Mouse (Mus musculus) neural tube, embryonic 13.5 days (tissue): ENCODE data around the gene BC034090. TPM values are rescaled to one million over a fixed set of nuclear protein-coding genes. Genes with fewer than 3 reads are reported as not detected.
A peak's percentile ranks its signal among the peaks of the same experiment; 100 is the strongest.
"Not testable (repeated sequence)": the region's sequence is repeated elsewhere in the genome, so short reads cannot be mapped to it uniquely, and the experiment has no call there.

ENCODE experiments used
- ATAC-seq: fragments of 200-750 bp; cut with Nextera tagmentation; 2 replicates; pipeline ENCODE4 v1.8.0; 2017; ENCODE audit warnings: low read depth, mild to moderate bottlenecking, moderate TSS enrichment, moderate library complexity
- H3K27ac ChIP-seq: fragments of 300-500 bp; sonication (generic); replicated peaks from 2 replicates; pipeline ENCODE4 v1.5.1; 2015; ENCODE audit warnings: moderate library complexity, mild to moderate bottlenecking, inconsistent platforms
- H3K27me3 ChIP-seq: fragments of 300-500 bp; sonication (generic); 2 replicates; pipeline ENCODE4 v1.6.1; 2015; ENCODE audit warnings: mild to moderate bottlenecking, inconsistent platforms
- H3K36me3 ChIP-seq: fragments of 300-500 bp; sonication (generic); 2 replicates; pipeline ENCODE4 v1.6.1; 2015; ENCODE audit warnings: mild to moderate bottlenecking, inconsistent platforms
- H3K4me1 ChIP-seq: fragments of 300-500 bp; sonication (generic); replicated peaks from 2 replicates; pipeline ENCODE4 v1.6.1; 2015; ENCODE audit warnings: inconsistent platforms
- H3K4me2 ChIP-seq: fragments of 300-500 bp; sonication (generic); 2 replicates; pipeline ENCODE4 v1.6.1; 2015; ENCODE audit warnings: inconsistent platforms, mild to moderate bottlenecking, moderate library complexity
- H3K4me3 ChIP-seq: fragments of 300-500 bp; sonication (generic); 2 replicates; pipeline ENCODE4 v1.5.1; 2015; ENCODE audit warnings: mild to moderate bottlenecking, inconsistent platforms
- H3K9ac ChIP-seq: fragments of 300-500 bp; sonication (generic); 2 replicates; pipeline ENCODE4 v1.6.1; 2015; ENCODE audit warnings: moderate library complexity, mild to moderate bottlenecking, inconsistent platforms
- H3K9me3 ChIP-seq: fragments of 300-500 bp; sonication (generic); 2 replicates; pipeline ENCODE4 v1.6.1; 2016; ENCODE audit warnings: inconsistent platforms
- WGBS: fragments of 180-500 bp; shearing (Covaris S2); methylation state at CpG from one replicate; pipeline ENCODE4 v1.1.7; 2015; 5-methylcytosine and 5-hydroxymethylcytosine counted together
- polyA plus RNA-seq: library from polyadenylated mRNA; unstranded; fragments of >200 nt; fragmentation: Nextera tagmentation; extraction: Ambion mirVana; gene quantifications from 2 replicates; pipeline ENCODE4 v1.2.1, GENCODE M21; 2015

The BC034090 gene
- polyA plus RNA-seq, 1 experiment from 2014 or later: 3.5 TPM

- no peak for ATAC-seq
Observed at GRCm38 (mm10) chr1:155201373-155201879, 42.8 kb downstream of the BC034090 start.

GRCm38 (mm10) chr1:155200967-155201366 lies 43.3 kb downstream of the BC034090 start:
- Histone ChIP-seq H3K27me3 (no peaks in the 10 kb centered on the region), H3K4me1 (peaks cover 59% of the 10 kb centered on the region), H3K4me2 (no peak overlapping the region), H3K36me3 (peaks cover 67% of the 10 kb centered on the region), H3K27ac (0 out of 2 replicates have a peak overlapping the region, but pooled peaks have one; percentile 2), H3K9ac (no peak overlapping the region), H3K9me3 (no peaks in the 10 kb centered on the region), H3K4me3 (no peak overlapping the region)
- 60% methylated on average over 2 of the region's 2 CpGs for WGBS
- no peak for ATAC-seq

More at GRCm38 (mm10) chr1:155201373-155201879, 42.8 kb downstream of the BC034090 start:
- WGBS: 60% methylated on average over 4 of the region's 4 CpGs
- H3K4me2 ChIP-seq: no peak overlapping the region
- H3K27me3 ChIP-seq: no peaks in the 10 kb centered on the region
- no peak overlapping the region for H3K9ac ChIP-seq
- H3K36me3 ChIP-seq: peaks cover 65% of the 10 kb centered on the region
- 0 out of 2 replicates have a peak overlapping the region, but pooled peaks have one; percentile 19 for H3K27ac ChIP-seq
- H3K4me1 ChIP-seq: peaks cover 63% of the 10 kb centered on the region
- no peak overlapping the region for H3K4me3 ChIP-seq
- no peaks in the 10 kb centered on the region for H3K9me3 ChIP-seq

DNA sequence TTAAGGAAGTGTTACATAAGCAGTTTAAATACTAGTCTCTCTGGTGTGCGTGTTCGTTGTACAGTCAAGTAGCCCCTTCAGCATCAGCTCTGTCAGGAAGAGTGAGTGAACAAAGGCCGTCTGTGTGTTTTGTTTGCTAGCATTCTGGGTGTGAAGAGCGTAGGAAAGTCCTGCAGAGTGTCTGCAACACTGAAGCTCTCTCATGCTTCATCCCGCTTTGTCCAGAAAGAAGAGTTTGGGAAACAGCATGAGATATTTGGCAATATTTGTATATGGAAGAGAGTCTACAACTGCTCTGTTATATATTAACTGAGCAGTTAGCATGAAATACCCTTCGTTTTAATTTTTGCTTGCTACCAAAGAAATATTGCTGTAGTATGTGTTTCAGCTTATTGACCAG lies 44.7 kb downstream of the BC034090 start:
- no peaks in the 10 kb centered on the region for H3K27me3 ChIP-seq
- H3K9ac ChIP-seq: no peak overlapping the region
- H3K27ac ChIP-seq: no peak overlapping the region
- H3K4me3 ChIP-seq: no peak overlapping the region
- no peak overlapping the region for H3K4me2 ChIP-seq
- WGBS: 72% methylated on average over 6 of the region's 6 CpGs
- no peak for ATAC-seq
- no peaks in the 10 kb centered on the region for H3K9me3 ChIP-seq
- peaks cover 72% of the 10 kb centered on the region for H3K36me3 ChIP-seq
- H3K4me1 ChIP-seq: peaks cover 48% of the 10 kb centered on the region

DNA sequence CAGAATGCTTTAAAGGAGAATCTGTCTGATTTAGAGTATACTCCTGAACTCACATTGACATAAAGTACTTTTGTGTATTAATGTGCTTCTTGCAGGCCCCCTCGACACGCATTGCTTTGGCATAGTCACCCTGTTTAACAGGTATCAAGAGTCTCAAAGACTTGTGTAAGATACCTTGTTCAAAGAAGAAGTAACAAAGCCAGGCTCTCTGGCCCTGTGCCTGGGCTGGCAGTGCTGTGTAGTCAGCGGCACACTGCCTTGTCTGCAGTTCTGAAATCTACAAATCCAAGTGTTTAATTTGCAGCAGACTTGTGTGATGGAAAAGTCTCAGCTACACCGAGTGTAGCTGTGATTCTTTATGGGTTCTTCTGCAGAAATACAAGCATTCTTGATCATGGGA lies 47.6 kb downstream of the BC034090 start:
- WGBS: 89% methylated on average over 4 of the region's 4 CpGs
- H3K36me3 ChIP-seq: peaks cover 84% of the 10 kb centered on the region

GRCm38 (mm10) chr1:155192805-155193368 lies 51.4 kb downstream of the BC034090 start:
- H3K9ac ChIP-seq: no peak overlapping the region
- peak; percentile 25; the same call in 1 of the 2 replicates for ATAC-seq
- no peaks in the 10 kb centered on the region for H3K9me3 ChIP-seq
- H3K27ac ChIP-seq: peak overlapping the region; percentile 18; the same call in 1 of the 2 replicates
- H3K4me1 ChIP-seq: 0 out of 2 replicates have a peak, but pooled peaks cover 13% of the 10 kb centered on the region
- no peak overlapping the region for H3K4me3 ChIP-seq
- H3K36me3 ChIP-seq: peaks cover 85% of the 10 kb centered on the region
- 59% methylated on average over 15 of the region's 15 CpGs for WGBS
- no peak overlapping the region for H3K4me2 ChIP-seq
- no peaks in the 10 kb centered on the region for H3K27me3 ChIP-seq

More for the DNA sequence above, 47.6 kb downstream of the BC034090 start:
- H3K27ac ChIP-seq: no peak overlapping the region
- no peak overlapping the region for H3K4me3 ChIP-seq
- H3K4me2 ChIP-seq: no peak overlapping the region
- peaks cover 32% of the 10 kb centered on the region for H3K4me1 ChIP-seq
- no peak for ATAC-seq
- H3K9me3 ChIP-seq: no peaks in the 10 kb centered on the region
- H3K27me3 ChIP-seq: no peaks in the 10 kb centered on the region
- H3K9ac ChIP-seq: no peak overlapping the region; the same call in 1 of the 2 replicates

- 54% methylated on average over 2 of the region's 2 CpGs for WGBS
- Histone ChIP-seq H3K4me2 (no peak overlapping the region), H3K9ac (no peak overlapping the region), H3K4me3 (no peak overlapping the region), H3K27ac (peak overlapping the region; percentile 23; the same call in 1 of the 2 replicates), H3K9me3 (no peaks in the 10 kb centered on the region), H3K36me3 (peaks cover 81% of the 10 kb centered on the region), H3K4me1 (0 out of 2 replicates have a peak, but pooled peaks cover 13% of the 10 kb centered on the region), H3K27me3 (no peaks in the 10 kb centered on the region)
- ATAC-seq: no peak
Observed at GRCm38 (mm10) chr1:155191671-155192070, 52.6 kb downstream of the BC034090 start.

- no peak overlapping the region for H3K4me3 ChIP-seq
- no peaks in the 10 kb centered on the region for H3K27me3 ChIP-seq
- H3K36me3 ChIP-seq: peaks cover 81% of the 10 kb centered on the region
- WGBS: 86% methylated on average over 8 of the region's 8 CpGs
- no peak overlapping the region for H3K9ac ChIP-seq
- H3K27ac ChIP-seq: peak overlapping the region; percentile 23; the same call in 1 of the 2 replicates
- ATAC-seq: no peak
- H3K4me1 ChIP-seq: 0 out of 2 replicates have a peak, but pooled peaks cover 13% of the 10 kb centered on the region
- no peaks in the 10 kb centered on the region for H3K9me3 ChIP-seq
- no peak overlapping the region for H3K4me2 ChIP-seq
Observed at GRCm38 (mm10) chr1:155191219-155191618, 53.0 kb downstream of the BC034090 start.

DNA sequence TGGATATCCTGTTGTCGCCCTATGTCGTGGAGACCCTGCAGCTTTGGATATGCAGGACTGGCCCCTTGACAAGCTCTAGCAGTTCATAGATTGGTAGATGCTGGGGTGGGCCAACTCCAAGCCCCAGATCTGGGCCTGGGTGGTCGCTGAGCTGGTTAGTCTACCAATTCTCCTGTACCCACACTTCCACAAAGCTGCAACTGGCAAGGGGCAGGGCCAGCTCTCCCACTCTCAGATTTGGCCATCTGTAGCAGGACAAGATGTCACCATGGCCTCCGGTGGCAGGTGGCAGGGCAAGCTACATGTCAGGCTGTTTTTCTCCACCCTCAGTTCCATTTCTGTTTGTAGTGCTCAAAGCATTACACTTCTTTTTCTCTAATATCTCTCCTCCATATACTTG lies 55.6 kb downstream of the BC034090 start:
- Histone ChIP-seq H3K9me3 (no peaks in the 10 kb centered on the region), H3K27ac (no peak overlapping the region), H3K4me3 (no peak overlapping the region), H3K9ac (no peak overlapping the region), H3K4me2 (no peak overlapping the region), H3K36me3 (peaks cover 65% of the 10 kb centered on the region), H3K4me1 (0 out of 2 replicates have a peak, but pooled peaks cover 10% of the 10 kb centered on the region), H3K27me3 (no peaks in the 10 kb centered on the region)
- WGBS: over 99% methylated on average over 4 of the region's 4 CpGs
- ATAC-seq: no peak

- Histone ChIP-seq H3K36me3 (peaks cover 59% of the 10 kb centered on the region), H3K4me3 (no peak overlapping the region), H3K4me2 (no peak overlapping the region), H3K9ac (no peak overlapping the region), H3K27me3 (no peaks in the 10 kb centered on the region), H3K27ac (no peak overlapping the region), H3K9me3 (no peaks in the 10 kb centered on the region), H3K4me1 (no peaks in the 10 kb centered on the region)
- no peak for ATAC-seq
- 89% methylated on average over 3 of the region's 3 CpGs for WGBS
Observed at GRCm38 (mm10) chr1:155184191-155184590, 60.1 kb downstream of the BC034090 start.

- H3K9me3 ChIP-seq: no peaks in the 10 kb centered on the region
- no peak for ATAC-seq
- H3K4me1 ChIP-seq: no peaks in the 10 kb centered on the region
- H3K4me2 ChIP-seq: no peak overlapping the region
- WGBS: 81% methylated on average over 2 of the region's 2 CpGs
- no peak overlapping the region for H3K9ac ChIP-seq
- peaks cover 71% of the 10 kb centered on the region for H3K36me3 ChIP-seq
- no peak overlapping the region for H3K27ac ChIP-seq
- no peaks in the 10 kb centered on the region for H3K27me3 ChIP-seq
- H3K4me3 ChIP-seq: no peak overlapping the region
Observed at GRCm38 (mm10) chr1:155178192-155178924, 65.9 kb downstream of the BC034090 start.

DNA sequence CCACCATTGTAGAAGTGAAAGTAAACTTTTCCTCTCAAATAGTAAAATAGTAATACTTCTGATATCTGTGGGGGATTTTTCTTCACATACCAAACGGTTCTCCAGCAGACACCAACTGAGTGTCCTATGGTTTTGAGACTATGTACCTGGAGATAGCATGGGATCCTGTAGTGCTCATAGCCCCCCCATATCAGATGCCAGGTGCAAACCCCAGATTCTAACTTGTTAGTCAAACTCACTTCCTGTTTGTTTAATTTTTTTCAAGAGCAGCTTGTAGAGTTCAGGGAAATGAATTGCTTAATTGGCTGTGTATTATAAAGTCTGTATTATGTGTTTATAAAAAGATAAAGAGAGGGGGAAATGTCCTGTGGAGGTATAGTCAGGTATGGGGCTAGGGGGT lies 69.8 kb downstream of the BC034090 start:
- peaks cover 40% of the 10 kb centered on the region for H3K36me3 ChIP-seq
- no peak overlapping the region for H3K27ac ChIP-seq
- no peak overlapping the region for H3K9ac ChIP-seq
- no peak overlapping the region for H3K4me2 ChIP-seq
- no peaks in the 10 kb centered on the region for H3K27me3 ChIP-seq
- H3K4me3 ChIP-seq: no peak overlapping the region
- ATAC-seq: no peak
- no peaks in the 10 kb centered on the region for H3K9me3 ChIP-seq
- WGBS: 90% methylated on average over 1 of the region's 1 CpGs
- H3K4me1 ChIP-seq: peaks cover 12% of the 10 kb centered on the region

- not testable (repeated sequence) for ATAC-seq, H3K4me2 ChIP-seq, H3K27me3 ChIP-seq, H3K27ac ChIP-seq, H3K4me3 ChIP-seq, H3K9ac ChIP-seq, H3K9me3 ChIP-seq
- peaks cover 32% of the 10 kb centered on the region for H3K36me3 ChIP-seq
- 91% methylated on average over 1 of the region's 1 CpGs for WGBS
- H3K4me1 ChIP-seq: peaks cover 12% of the 10 kb centered on the region
Observed at GRCm38 (mm10) chr1:155173644-155174016, 70.6 kb downstream of the BC034090 start.
